Mouse (Mus musculus): Measurements from ENCODE around the gene Nif3l1. TPM values are rescaled to one million over a fixed set of nuclear protein-coding genes. Genes with fewer than 3 reads are reported as not detected.

Nif3l1 gene
- polyA plus RNA-seq, 1 experiment from 2014 or later: 33.6 TPM

DNA sequence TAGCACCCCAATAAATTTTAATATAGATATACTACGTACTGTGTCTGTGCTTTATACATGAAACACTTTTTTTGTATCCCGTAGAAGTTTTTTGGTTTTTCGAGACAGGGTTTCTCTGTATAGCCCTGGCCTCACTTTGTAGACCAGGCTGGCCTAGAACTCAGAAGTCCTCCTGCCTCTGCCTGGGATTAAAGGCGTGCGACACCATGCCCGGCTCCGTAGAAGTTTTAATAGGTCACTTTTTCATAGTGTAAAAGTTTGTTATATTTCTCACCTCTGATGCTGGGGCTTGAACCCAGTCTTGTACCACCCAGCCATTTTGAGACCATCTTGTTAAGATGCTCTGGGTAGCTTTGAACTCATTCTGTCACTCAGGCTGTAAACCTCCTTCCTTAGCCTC, 37.6 kb upstream of the Nif3l1 start:
- H3K27ac ChIP-seq: no peak overlapping the region
- no peak for ATAC-seq (replicated peaks; ENCODE audit: low FRiP score, low read depth)
- no peak overlapping the region for H3K4me3 ChIP-seq (replicated peaks; ENCODE audit: low read depth, low read length)
- no peak overlapping the region for H3K4me2 ChIP-seq (ENCODE audit: low read length)
- no peak for DNase-seq (ENCODE audit: low spot score)
- no peaks in the 10 kb centered on the region for H3K4me1 ChIP-seq (replicated peaks; ENCODE audit: insufficient read depth, low read length)
- no peak overlapping the region for H3K9ac ChIP-seq (ENCODE audit: low read depth, low read length)
- WGBS: 93% methylated on average over 7 of the region's 7 CpGs
- H3K27me3 ChIP-seq (ENCODE audit: insufficient read depth, low read length): no peaks in the 10 kb centered on the region
- peaks cover 48% of the 10 kb centered on the region for H3K36me3 ChIP-seq (ENCODE audit: insufficient read depth, low read length)
- no peaks in the 10 kb centered on the region for H3K9me3 ChIP-seq (replicated peaks; ENCODE audit: low read length)
- TF ChIP-seq CTCF (IDR thresholded peaks at IDR 0.05; ENCODE audit: low read depth): no peak

DNA sequence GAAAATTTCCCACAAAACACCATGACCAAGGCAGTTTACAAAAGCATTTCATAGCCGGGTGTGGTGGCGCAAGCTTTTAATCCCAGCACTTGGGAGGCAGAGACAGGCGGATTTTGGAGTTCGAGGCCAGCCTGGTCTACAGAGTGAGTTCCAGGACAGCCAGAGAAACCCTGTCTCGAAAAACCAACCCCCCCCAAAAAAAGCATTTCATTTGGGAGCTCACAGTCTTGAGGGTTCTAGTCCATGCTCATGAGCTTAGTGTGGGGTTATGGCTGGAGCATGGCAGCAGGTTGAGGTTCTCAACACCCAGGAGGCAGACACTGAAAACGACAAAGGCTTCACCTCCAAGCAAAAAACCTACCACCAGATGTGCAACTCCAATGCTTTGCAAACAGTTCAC, 36.8 kb upstream of the Nif3l1 start:
- Histone ChIP-seq H3K4me3 (replicated peaks; ENCODE audit: low read depth, low read length) (no peak overlapping the region), H3K4me1 (replicated peaks; ENCODE audit: insufficient read depth, low read length) (no peaks in the 10 kb centered on the region), H3K27me3 (ENCODE audit: insufficient read depth, low read length) (no peaks in the 10 kb centered on the region), H3K36me3 (ENCODE audit: insufficient read depth, low read length) (peaks cover 47% of the 10 kb centered on the region), H3K27ac (no peak overlapping the region), H3K4me2 (ENCODE audit: low read length) (no peak overlapping the region), H3K9ac (ENCODE audit: low read depth, low read length) (no peak overlapping the region), H3K9me3 (replicated peaks; ENCODE audit: low read length) (no peaks in the 10 kb centered on the region)
- 83% methylated on average over 6 of the region's 6 CpGs for WGBS
- no peak for TF ChIP-seq CTCF (IDR thresholded peaks at IDR 0.05; ENCODE audit: low read depth)
- no peak for ATAC-seq (replicated peaks; ENCODE audit: low FRiP score, low read depth)
- no peak for DNase-seq (ENCODE audit: low spot score)

DNA sequence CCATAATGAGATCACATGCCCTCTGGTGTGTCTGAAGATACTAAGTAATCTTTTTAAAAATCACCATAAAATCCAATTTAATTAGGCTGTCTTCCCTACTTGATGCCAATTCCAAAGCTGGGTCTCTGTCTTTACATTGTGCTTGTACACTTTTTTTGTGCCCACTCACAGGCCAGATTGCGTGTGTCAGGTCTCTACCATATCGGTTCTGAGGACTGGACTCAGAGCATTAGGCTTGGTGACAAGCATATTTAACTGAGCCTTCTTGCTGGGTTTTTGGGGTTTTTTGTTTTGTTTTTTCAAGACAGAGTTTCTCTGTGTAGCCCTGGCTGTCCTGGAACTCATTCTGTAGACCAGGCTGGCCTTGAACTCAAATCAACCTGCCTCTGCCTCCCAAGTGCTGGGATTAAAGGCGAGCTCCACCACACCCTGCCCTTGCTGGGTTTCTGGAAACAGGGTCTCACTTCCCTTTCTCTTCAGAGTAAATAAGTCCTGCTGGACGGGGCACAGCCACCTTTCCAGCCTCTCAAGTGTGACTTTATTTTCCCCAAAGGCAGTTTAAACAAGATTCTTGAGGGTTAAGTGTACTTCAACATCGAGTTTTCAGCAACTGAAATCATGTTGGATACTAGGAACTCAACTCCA, 35.3 kb upstream of the Nif3l1 start:
- DNase-seq (ENCODE audit: low spot score) (no peak), ATAC-seq (replicated peaks; ENCODE audit: low FRiP score, low read depth) (no peak; the same call in 1 of the 2 replicates)
- H3K9me3 ChIP-seq (replicated peaks; ENCODE audit: low read length): no peaks in the 10 kb centered on the region
- H3K4me2 ChIP-seq (ENCODE audit: low read length): no peak overlapping the region
- H3K4me1 ChIP-seq (replicated peaks; ENCODE audit: insufficient read depth, low read length): no peaks in the 10 kb centered on the region
- WGBS: 76% methylated on average over 5 of the region's 5 CpGs
- H3K36me3 ChIP-seq (ENCODE audit: insufficient read depth, low read length): peaks cover 46% of the 10 kb centered on the region
- H3K27me3 ChIP-seq (ENCODE audit: insufficient read depth, low read length): no peaks in the 10 kb centered on the region
- H3K27ac ChIP-seq: no peak overlapping the region
- H3K9ac ChIP-seq (ENCODE audit: low read depth, low read length): no peak overlapping the region
- TF ChIP-seq CTCF (IDR thresholded peaks at IDR 0.05; ENCODE audit: low read depth): no peak
- no peak overlapping the region for H3K4me3 ChIP-seq (replicated peaks; ENCODE audit: low read depth, low read length)

DNA sequence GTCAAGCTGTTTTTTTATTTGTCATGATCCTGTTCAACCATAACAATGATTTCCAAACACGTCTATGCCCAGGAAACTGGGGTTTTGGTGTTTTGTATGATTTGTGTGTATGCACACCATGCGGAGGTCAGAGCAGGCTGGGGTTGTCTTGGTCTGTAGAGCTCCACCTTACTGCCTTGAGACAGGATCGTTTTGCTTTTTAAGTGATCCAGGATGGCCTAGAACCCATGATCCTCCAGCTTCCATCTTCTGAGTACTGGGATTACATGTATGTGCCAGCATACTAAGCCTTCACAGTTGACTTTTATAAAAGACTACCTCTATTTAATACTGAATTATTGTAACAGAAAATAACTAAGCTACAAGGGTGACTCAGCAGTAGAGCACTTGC, 34.8 kb upstream of the Nif3l1 start:
- H3K4me1 ChIP-seq (replicated peaks; ENCODE audit: insufficient read depth, low read length): no peaks in the 10 kb centered on the region
- H3K27me3 ChIP-seq (ENCODE audit: insufficient read depth, low read length): no peaks in the 10 kb centered on the region
- 78% methylated on average over 3 of the region's 3 CpGs for WGBS
- H3K9ac ChIP-seq (ENCODE audit: low read depth, low read length): no peak overlapping the region
- ATAC-seq (replicated peaks; ENCODE audit: low FRiP score, low read depth) (no peak), DNase-seq (ENCODE audit: low spot score) (no peak)
- no peak overlapping the region for H3K4me3 ChIP-seq (replicated peaks; ENCODE audit: low read depth, low read length)
- no peak overlapping the region for H3K4me2 ChIP-seq (ENCODE audit: low read length)
- TF ChIP-seq CTCF (IDR thresholded peaks at IDR 0.05; ENCODE audit: low read depth): no peak
- H3K9me3 ChIP-seq (replicated peaks; ENCODE audit: low read length): no peaks in the 10 kb centered on the region
- peaks cover 47% of the 10 kb centered on the region for H3K36me3 ChIP-seq (ENCODE audit: insufficient read depth, low read length)
- H3K27ac ChIP-seq: no peak overlapping the region

DNA sequence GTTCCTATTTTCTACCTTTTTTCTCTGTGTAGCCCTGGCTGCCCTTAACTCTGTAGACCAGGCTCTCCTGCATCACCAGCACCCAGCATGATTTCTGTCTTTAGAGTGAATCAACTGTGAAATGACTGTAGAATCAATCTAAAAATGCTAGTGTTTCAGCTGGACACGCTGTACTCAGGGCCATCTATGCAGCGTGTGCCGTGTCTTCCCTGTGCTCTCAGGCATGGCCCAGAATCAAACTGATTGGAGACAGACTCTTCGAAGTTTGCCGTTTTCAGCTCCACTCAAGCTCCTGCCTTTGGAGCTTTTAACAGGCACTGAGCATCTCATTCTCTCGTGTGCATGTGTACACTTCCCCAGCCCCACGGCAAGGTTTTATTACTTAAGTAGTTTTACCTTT, 34.2 kb upstream of the Nif3l1 start:
- WGBS: 87% methylated on average over 7 of the region's 7 CpGs

DNA sequence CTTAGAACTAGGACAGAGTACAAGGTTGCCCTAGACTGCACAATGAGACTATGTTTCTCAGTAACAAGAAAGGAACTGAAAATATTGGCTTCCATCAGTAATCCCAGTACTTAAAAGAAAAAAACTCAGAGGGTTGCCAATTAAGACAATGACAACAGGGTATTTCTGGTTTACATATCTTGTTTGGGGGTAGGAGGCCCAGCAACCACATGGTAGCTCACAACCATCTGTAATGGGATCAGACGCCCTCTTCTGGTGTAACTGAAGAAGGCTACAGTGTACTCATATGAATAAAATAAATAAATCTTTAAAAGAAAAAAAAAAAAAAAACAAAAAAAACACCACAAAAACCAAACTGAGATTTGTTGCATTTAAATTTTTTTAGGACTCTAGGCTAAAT, 29.5 kb upstream of the Nif3l1 start:
- ATAC-seq (replicated peaks; ENCODE audit: low FRiP score, low read depth) (no peak), DNase-seq (ENCODE audit: low spot score) (peak; percentile 33)
- Histone ChIP-seq H3K27me3 (ENCODE audit: insufficient read depth, low read length) (no peaks in the 10 kb centered on the region), H3K4me1 (replicated peaks; ENCODE audit: insufficient read depth, low read length) (no peaks in the 10 kb centered on the region), H3K9me3 (replicated peaks; ENCODE audit: low read length) (no peaks in the 10 kb centered on the region), H3K36me3 (ENCODE audit: insufficient read depth, low read length) (peaks cover 66% of the 10 kb centered on the region), H3K9ac (ENCODE audit: low read depth, low read length) (no peak overlapping the region), H3K27ac (no peak overlapping the region), H3K4me2 (ENCODE audit: low read length) (no peak overlapping the region), H3K4me3 (replicated peaks; ENCODE audit: low read depth, low read length) (no peak overlapping the region)
- peak; percentile 46 for TF ChIP-seq CTCF (IDR thresholded peaks at IDR 0.05; ENCODE audit: low read depth)
- 17% methylated on average over 1 of the region's 1 CpGs for WGBS

More for the DNA sequence above, 34.2 kb upstream of the Nif3l1 start:
- Histone ChIP-seq H3K9me3 (replicated peaks; ENCODE audit: low read length) (no peaks in the 10 kb centered on the region), H3K4me2 (ENCODE audit: low read length) (no peak overlapping the region), H3K27me3 (ENCODE audit: insufficient read depth, low read length) (no peaks in the 10 kb centered on the region), H3K27ac (no peak overlapping the region), H3K4me1 (replicated peaks; ENCODE audit: insufficient read depth, low read length) (no peaks in the 10 kb centered on the region), H3K9ac (ENCODE audit: low read depth, low read length) (no peak overlapping the region), H3K4me3 (replicated peaks; ENCODE audit: low read depth, low read length) (no peak overlapping the region), H3K36me3 (ENCODE audit: insufficient read depth, low read length) (peaks cover 46% of the 10 kb centered on the region)
- ATAC-seq (replicated peaks; ENCODE audit: low FRiP score, low read depth) (no peak), DNase-seq (ENCODE audit: low spot score) (no peak)
- no peak for TF ChIP-seq CTCF (IDR thresholded peaks at IDR 0.05; ENCODE audit: low read depth)

DNA sequence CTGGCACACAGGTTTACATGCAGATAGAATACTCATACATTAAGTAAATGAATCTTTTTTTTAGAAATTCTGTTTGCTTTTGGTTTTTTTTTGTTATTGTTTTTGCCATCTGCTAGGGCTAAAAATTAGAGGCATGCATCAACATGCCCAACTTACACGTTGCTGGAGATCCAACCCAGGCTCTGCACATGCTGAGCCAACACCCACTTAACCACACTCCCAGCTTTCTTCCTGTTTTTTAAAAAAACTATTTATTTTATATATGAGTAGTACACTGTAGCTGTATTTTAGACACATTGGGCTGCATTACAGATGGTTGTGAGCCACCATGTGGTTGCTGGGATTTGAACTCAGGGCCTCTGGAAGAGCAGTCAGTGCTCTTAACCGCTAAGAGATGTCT, 28.9 kb upstream of the Nif3l1 start:
- Histone ChIP-seq H3K27ac (no peak overlapping the region), H3K9me3 (replicated peaks; ENCODE audit: low read length) (no peaks in the 10 kb centered on the region), H3K27me3 (ENCODE audit: insufficient read depth, low read length) (no peaks in the 10 kb centered on the region), H3K4me2 (ENCODE audit: low read length) (no peak overlapping the region), H3K4me3 (replicated peaks; ENCODE audit: low read depth, low read length) (no peak overlapping the region), H3K9ac (ENCODE audit: low read depth, low read length) (no peak overlapping the region), H3K36me3 (ENCODE audit: insufficient read depth, low read length) (peaks cover 62% of the 10 kb centered on the region), H3K4me1 (replicated peaks; ENCODE audit: insufficient read depth, low read length) (0 out of 2 replicates have a peak, but pooled peaks cover 3% of the 10 kb centered on the region)
- WGBS: 81% methylated on average over 2 of the region's 2 CpGs
- TF ChIP-seq CTCF (IDR thresholded peaks at IDR 0.05; ENCODE audit: low read depth): no peak
- DNase-seq (ENCODE audit: low spot score) (no peak), ATAC-seq (replicated peaks; ENCODE audit: low FRiP score, low read depth) (no peak)
